Mouse (Mus musculus): ENCODE results near the gene Vmn1r139.
"Not testable (repeated sequence)": the region's sequence is repeated elsewhere in the genome, so short reads cannot be mapped to it uniquely, and the experiment has no call there.

The Vmn1r139 gene

GRCm38 (mm10) chr7:22068757-22069156, at the start of gene Vmn1r139:
TSS of gene Vmn1r139 (plus strand) at chr7:22069057.
- DNase-seq, result not testable (repeated sequence)

GRCm38 (mm10) chr7:22028797-22029196, 40.1 kb upstream of the Vmn1r139 start, which contains the start of gene Vmn1r138:
TSS of gene Vmn1r138 (minus strand) at chr7:22028897.
- not testable (repeated sequence) for DNase-seq

GRCm38 (mm10) chr7:22056205-22056604, 12.7 kb upstream of the Vmn1r139 start, which contains the start of gene Gm6176:
TSS of gene Gm6176 (minus strand) at chr7:22056305.
- not testable (repeated sequence) for DNase-seq

- not testable (repeated sequence) for DNase-seq
These were observed 49.3 kb downstream of the Vmn1r139 start, which contains the start of gene Gm16451 for GRCm38 (mm10) chr7:22118145-22118544. TSS of gene Gm16451 (minus strand) at chr7:22118245.

DNA sequence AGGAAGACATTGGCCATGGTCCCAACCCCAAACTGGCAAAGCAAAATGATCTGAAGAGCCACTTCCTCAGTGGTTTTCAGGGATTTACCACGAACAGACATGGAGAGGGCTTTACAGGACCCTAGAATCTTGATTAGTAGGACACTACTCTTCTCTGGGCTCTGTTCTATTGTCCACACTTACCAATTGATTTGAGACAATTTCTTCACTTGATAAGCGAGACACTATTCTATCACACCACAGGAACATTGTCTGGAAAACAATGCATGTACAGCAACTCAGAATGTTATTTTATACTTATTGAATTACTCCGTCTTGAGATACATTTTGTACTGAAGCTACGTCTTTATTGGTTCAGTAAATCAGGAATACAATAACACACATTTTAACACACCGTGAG, 65.8 kb downstream of the Vmn1r139 start, which contains the start of gene Gm10666:
Gm10666 (minus strand) TSS at position 101 of the 400 bp plus-strand sequence.
- DNase-seq, result not testable (repeated sequence)
